Mouse (Mus musculus): Measurements from ENCODE around the gene Grin2a.

GRCm38 (mm10) chr16:9760347-9760746 lies 235.0 kb downstream of the Grin2a start:
- TF ChIP-seq CTCF (IDR thresholded peaks at IDR 0.05; ENCODE audit: extremely low read depth, insufficient read depth, insufficient read length, insufficient replicate concordance) (no peak), POLR2A (IDR thresholded peaks at IDR 0.05; ENCODE audit: low read depth, low read length) (no peak)
